Comparison of ENCODE assay signal across 12 mouse cellular contexts in the genomic region with DNA sequence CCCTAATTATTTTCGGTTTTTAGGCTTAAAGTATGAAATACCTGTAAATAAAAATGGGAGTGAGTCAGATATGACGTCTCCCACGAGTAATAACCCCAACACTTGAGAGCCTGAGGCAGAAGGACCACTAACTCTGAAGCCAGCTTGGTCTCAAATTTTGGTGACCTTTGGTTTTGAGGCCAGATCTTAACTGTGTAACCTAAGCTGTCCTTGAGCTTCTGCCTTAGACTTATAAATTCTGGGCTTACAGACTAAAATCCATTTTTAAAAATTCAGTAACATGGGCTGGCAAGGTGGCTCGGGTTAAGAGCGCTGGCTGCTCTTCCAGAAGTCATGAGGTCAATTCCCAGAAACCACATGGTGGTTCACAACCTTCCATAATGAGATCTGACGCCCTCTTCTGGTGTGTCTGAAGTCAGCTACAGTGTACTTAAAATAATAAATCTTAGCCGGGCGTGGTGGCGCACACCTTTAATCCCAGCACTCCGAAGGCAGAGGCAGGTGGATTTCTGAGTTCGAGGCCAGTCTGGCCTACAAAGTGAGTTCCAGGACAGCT. TPM values are rescaled to one million over a fixed set of nuclear protein-coding genes. Genes with fewer than 3 reads are reported as not detected.
DNase-seq lines count a peak whose midpoint lies in the region; ATAC-seq and TF ChIP-seq lines count a peak whose summit lies in the region.
"Had no signal": no experiment of that assay in that cellular context is flagged by ENCODE, and none has a peak within 500 bp of the region (broad histone marks: within the 10 kb centered on the region; RNA-seq: fewer than 3 reads in every experiment).

No protein-coding gene starts in this region.

- no peak overlapping the region for H3K27ac ChIP-seq in heart, embryonic 15.5 days
- H3K27ac ChIP-seq in liver, adult 2 months (replicated peaks; ENCODE audit: insufficient read depth, low read depth, low read length) = no peak overlapping the region

- peaks cover 76% of the 10 kb centered on the region for H3K27me3 ChIP-seq in heart, embryonic 15.5 days
- H3K27me3 ChIP-seq in G1E (ENCODE audit: insufficient read depth, low read length) = no peaks in the 10 kb centered on the region
- no peaks in the 10 kb centered on the region for H3K27me3 ChIP-seq in liver, adult 2 months (ENCODE audit: control insufficient read depth, insufficient read depth, low read length)

- H3K79me2 ChIP-seq in liver, adult 2 months (ENCODE audit: control insufficient read depth, insufficient read depth, low read length) = no peaks in the 10 kb centered on the region

- H3K4me3 ChIP-seq in heart, embryonic 15.5 days = no peak overlapping the region
- H3K4me3 ChIP-seq in G1E (ENCODE audit: low read depth, low read length) = peak overlapping the region; percentile 82
- H3K4me3 ChIP-seq in liver, adult 2 months (ENCODE audit: insufficient read depth, low read depth, low read length) = no peak overlapping the region

- H3K4me1 ChIP-seq in heart, embryonic 15.5 days (replicated peaks) = peaks cover 29% of the 10 kb centered on the region
- peaks cover 75% of the 10 kb centered on the region for H3K4me1 ChIP-seq in G1E (ENCODE audit: insufficient read depth, low read depth, low read length)
- H3K4me1 ChIP-seq in liver, adult 2 months (ENCODE audit: control insufficient read depth, insufficient read depth, low read length) = peaks cover 12% of the 10 kb centered on the region

- no peak for TF ChIP-seq POLR2A in liver, adult 2 months (IDR thresholded peaks at IDR 0.05; ENCODE audit: extremely low read depth, insufficient read depth, low read length)

- peak overlapping the region; percentile 97 for H3K4me2 ChIP-seq in heart, embryonic 15.5 days

- no peak for ATAC-seq in heart, embryonic 15.5 days (replicated peaks; ENCODE audit: insufficient number of reproducible peaks, insufficient read depth, low FRiP score, low read depth)
- no peak for ATAC-seq in G1E (ENCODE audit: extremely low read depth, insufficient number of reproducible peaks, low FRiP score, poor library complexity, severe bottlenecking)

- H3K36me3 ChIP-seq in heart, embryonic 15.5 days = no peaks in the 10 kb centered on the region
- H3K36me3 ChIP-seq in G1E (replicated peaks) = peaks cover 7% of the 10 kb centered on the region
- no peaks in the 10 kb centered on the region for H3K36me3 ChIP-seq in liver, adult 2 months (ENCODE audit: control insufficient read depth, insufficient read depth, low read length)

- 54% methylated on average over 11 of the region's 11 CpGs for WGBS in heart, embryonic 15.5 days
- WGBS in liver, adult 2 months = 39% methylated on average over 11 of the region's 11 CpGs

- intact Hi-C loops in heart, postnatal 14 days (cut with DNase I) = no loop called here
- intact Hi-C loops in left cerebral cortex, postnatal 4 days (cut with DNase I) = no loop called here

- no peak overlapping the region for H3K9ac ChIP-seq in heart, embryonic 15.5 days
- no peak overlapping the region for H3K9ac ChIP-seq in liver, adult 2 months (ENCODE audit: low read depth, low read length)

- DNase-seq in heart, postnatal 14 days = no peak
- DNase-seq in 3T3-L1 (ENCODE audit: low read depth, low spot score) (peak; percentile 26), G1E (ENCODE audit: low spot score) (no peak)
- peak; percentile 17 for DNase-seq in liver, adult 2 months (ENCODE audit: extremely low read depth, low read depth, low spot score)
- DNase-seq in adrenal gland, postnatal 25 days = no peak
- no peak for DNase-seq in left cerebral cortex, postnatal 4 days
- DNase-seq in spleen, postnatal 14 days (ENCODE audit: low spot score in 2 of 2) = no peak
- DNase-seq: gastrocnemius, postnatal 14 days; kidney, adult 11 months had no signal

- no peaks in the 10 kb centered on the region for H3K9me3 ChIP-seq in heart, embryonic 15.5 days (replicated peaks)
- no peaks in the 10 kb centered on the region for H3K9me3 ChIP-seq in G1E (replicated peaks)

- no peak for TF ChIP-seq CTCF in G1E (IDR thresholded peaks at IDR 0.05; ENCODE audit: low read depth, low read length)
- TF ChIP-seq CTCF in liver, adult 2 months (IDR thresholded peaks at IDR 0.05; ENCODE audit: low read depth, low read length) = no peak

RNA-seq across cellular contexts. Expression of a gene that starts 1.5 kb away (rescaled TPM):
- polyA plus RNA-seq in heart, embryonic 15.5 days (2015; fragmentation: Nextera tagmentation; extraction: Ambion mirVana) = 47.8 and 51.2 TPM in 2 replicates
- total RNA-seq in heart, postnatal 14 days (2021) = 10 to 100 TPM; 71.0 to 71.3 TPM
- total RNA-seq in G1E (2014; fragmentation: Nextera tagmentation) (541 and 661 TPM in 2 replicates), G1E (2017) (2,059 and 2,753 TPM in 2 replicates)
- 6,726 and 9,419 TPM in 2 replicates for polyA plus RNA-seq in G1E (2012)
- 120 and 122 TPM in 2 replicates for total RNA-seq in liver, adult 2 months (2014; rRNA removed)
- polyA plus RNA-seq in liver, adult 2 months (2012; rRNA removed) = 9.4 and 162 TPM in 2 replicates
- 81.5 and 159 TPM in 2 replicates for total RNA-seq in adrenal gland, postnatal 25 days (2021)
- 10 to 100 TPM; 48.9 to 50.5 TPM for total RNA-seq in left cerebral cortex, postnatal 4 days (2021)

RNA-seq across cellular contexts. Expression of a gene that starts 5.0 kb away (rescaled TPM):
- 432 and 538 TPM in 2 replicates for polyA plus RNA-seq in heart, embryonic 15.5 days (2015; fragmentation: Nextera tagmentation; extraction: Ambion mirVana)
- total RNA-seq in heart, postnatal 14 days (2021) = 100 to 1,000 TPM; 388 to 401 TPM
- 1,659 and 2,059 TPM in 2 replicates for total RNA-seq in G1E (2014; fragmentation: Nextera tagmentation)
- 5,034 and 5,354 TPM in 2 replicates for total RNA-seq in G1E (2017)
- 1,198 and 3,016 TPM in 2 replicates for polyA plus RNA-seq in G1E (2012)
- total RNA-seq in liver, adult 2 months (2014; rRNA removed) = 270 and 333 TPM in 2 replicates
- 388 and 1,689 TPM in 2 replicates for polyA plus RNA-seq in liver, adult 2 months (2012; rRNA removed)
- total RNA-seq in adrenal gland, postnatal 25 days (2021) = 182 and 239 TPM in 2 replicates
- total RNA-seq in left cerebral cortex, postnatal 4 days (2021) = 10 to 100 TPM; 40.5 to 51.0 TPM

RNA-seq across cellular contexts. Expression of a gene that starts 21.5 kb away (rescaled TPM):
- 56.5 and 69.8 TPM in 2 replicates for polyA plus RNA-seq in heart, embryonic 15.5 days (2015; fragmentation: Nextera tagmentation; extraction: Ambion mirVana)
- total RNA-seq in heart, postnatal 14 days (2021) = 1 to 10 TPM; 4.9 to 5.5 TPM
- total RNA-seq in G1E (2014; fragmentation: Nextera tagmentation) = not detected in 2 replicates
- not detected in 2 replicates for total RNA-seq in G1E (2017)
- not detected in 2 replicates for polyA plus RNA-seq in G1E (2012)
- not detected in 2 replicates for total RNA-seq in liver, adult 2 months (2014; rRNA removed)
- polyA plus RNA-seq in liver, adult 2 months (2012; rRNA removed) = 0.21 TPM in 1 of 2 replicates, not detected in the other
- total RNA-seq in adrenal gland, postnatal 25 days (2021) = 6.4 and 8.0 TPM in 2 replicates
- total RNA-seq in left cerebral cortex, postnatal 4 days (2021) = 100 to 1,000 TPM; 204 to 210 TPM

RNA-seq across cellular contexts. Expression of a gene that starts 36.9 kb away (rescaled TPM):
- not detected in 2 replicates for polyA plus RNA-seq in heart, embryonic 15.5 days (2015; fragmentation: Nextera tagmentation; extraction: Ambion mirVana)
- total RNA-seq in heart, postnatal 14 days (2021) = not detected
- total RNA-seq in G1E (2014; fragmentation: Nextera tagmentation) (not detected in 2 replicates), G1E (2017) (not detected in 2 replicates)
- not detected in 2 replicates for polyA plus RNA-seq in G1E (2012)
- not detected in 2 replicates for total RNA-seq in liver, adult 2 months (2014; rRNA removed)
- not detected in 2 replicates for polyA plus RNA-seq in liver, adult 2 months (2012; rRNA removed)
- total RNA-seq in adrenal gland, postnatal 25 days (2021) = not detected in 2 replicates
- total RNA-seq in left cerebral cortex, postnatal 4 days (2021) = not detected
- total RNA-seq: gastrocnemius, postnatal 14 days; left cerebral cortex, postnatal 14 days had no signal
- polyA plus RNA-seq: brain, embryonic 14.5 days had no signal

RNA-seq across cellular contexts. Expression of a gene that starts 40.4 kb away (rescaled TPM):
- 51.6 and 60.7 TPM in 2 replicates for polyA plus RNA-seq in heart, embryonic 15.5 days (2015; fragmentation: Nextera tagmentation; extraction: Ambion mirVana)
- total RNA-seq in heart, postnatal 14 days (2021) = 10 to 100 TPM; 17.3 to 20.2 TPM
- total RNA-seq in G1E (2014; fragmentation: Nextera tagmentation) = 37.7 and 39.9 TPM in 2 replicates
- 40.8 and 42.5 TPM in 2 replicates for total RNA-seq in G1E (2017)
- polyA plus RNA-seq in G1E (2012) = 5.6 and 6.0 TPM in 2 replicates
- 2.3 and 3.2 TPM in 2 replicates for total RNA-seq in liver, adult 2 months (2014; rRNA removed)
- polyA plus RNA-seq in liver, adult 2 months (2012; rRNA removed) = 3.4 and 4.6 TPM in 2 replicates
- total RNA-seq in adrenal gland, postnatal 25 days (2021) = 16.1 and 21.9 TPM in 2 replicates
- total RNA-seq in left cerebral cortex, postnatal 4 days (2021) = 10 to 100 TPM; 51.0 to 52.1 TPM

Comparison
In these comparisons a context has a peak if more than half of its experiments do, and no peak if none do; other contexts are left out.
1. DNase-seq: peak in 3T3-L1 (single experiment) and liver, adult 2 months (single experiment); none in heart, postnatal 14 days (0 of 2), G1E (single experiment), adrenal gland, postnatal 25 days (single experiment), left cerebral cortex, postnatal 4 days (single experiment) and spleen, postnatal 14 days (0 of 2).
2. RNA of a gene that starts 21.5 kb away (total RNA-seq): 204 to 210 TPM in left cerebral cortex, postnatal 4 days; 6.4 to 8.0 TPM in adrenal gland, postnatal 25 days, 4.9 to 5.5 TPM in heart, postnatal 14 days, not detected in G1E and not detected in liver, adult 2 months; every median in the first group is over 10 times any median in the second.